18 mouse cellular contexts compared by ENCODE assay signal in the genomic region with DNA sequence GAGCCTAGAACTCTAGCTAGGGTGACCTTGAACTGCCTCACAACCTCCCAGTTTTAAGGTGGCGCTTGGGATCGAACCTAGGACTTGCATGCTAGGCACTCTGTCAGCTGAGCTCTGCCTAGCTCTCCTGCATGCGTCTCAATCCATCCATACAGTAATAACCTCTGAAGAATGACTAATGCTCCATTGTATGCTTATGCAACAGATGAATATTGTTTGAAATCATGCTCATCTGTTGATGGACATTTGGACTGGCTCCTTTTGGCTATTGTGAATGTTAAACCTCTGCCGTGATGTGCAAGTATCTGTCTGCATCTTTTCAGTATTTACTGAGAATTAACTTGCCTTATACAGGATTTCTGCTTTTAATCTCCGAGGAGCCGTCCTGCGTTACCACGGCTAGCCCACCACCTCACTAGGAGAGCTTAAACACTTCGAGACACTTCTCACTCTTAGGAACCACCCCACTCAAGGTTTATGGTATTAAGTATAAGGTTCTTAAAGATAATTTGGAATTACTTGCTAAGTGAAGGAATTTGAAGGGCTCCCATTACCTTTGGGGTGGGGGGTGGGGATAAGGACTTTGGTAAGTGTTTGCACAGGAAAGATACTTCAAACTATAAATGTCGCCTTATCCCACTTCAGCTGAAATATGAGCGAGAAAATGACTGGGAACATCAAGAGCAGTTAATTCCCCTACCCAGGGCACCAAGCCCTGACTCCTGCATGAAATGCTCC. TPM values are rescaled to one million over a fixed set of nuclear protein-coding genes. Genes with fewer than 3 reads are reported as not detected.
DNase-seq lines count a peak whose midpoint lies in the region; ATAC-seq and TF ChIP-seq lines count a peak whose summit lies in the region.
"Had no signal": no experiment of that assay in that cellular context is flagged by ENCODE, and none has a peak within 500 bp of the region (broad histone marks: within the 10 kb centered on the region; RNA-seq: fewer than 3 reads in every experiment).

No protein-coding gene starts in this region.

- H3K27me3 ChIP-seq in liver, adult 2 months (ENCODE audit: control insufficient read depth, insufficient read depth, low read length), result no peaks in the 10 kb centered on the region
- no peaks in the 10 kb centered on the region for H3K27me3 ChIP-seq in liver, embryonic 11.5 days (replicated peaks; ENCODE audit: control insufficient read depth, insufficient read depth, low read length)
- no peaks in the 10 kb centered on the region for H3K27me3 ChIP-seq in lung, postnatal 0 days (replicated peaks; ENCODE audit: insufficient read depth, low read length)
- no peaks in the 10 kb centered on the region for H3K27me3 ChIP-seq in CH12.LX (replicated peaks)
- no peaks in the 10 kb centered on the region for H3K27me3 ChIP-seq in hindbrain, embryonic 13.5 days
- H3K27me3 ChIP-seq: embryonic facial prominence, embryonic 15.5 days; forebrain, embryonic 15.5 days; heart, embryonic 15.5 days; hindbrain, embryonic 15.5 days had no signal

- WGBS in liver, adult 2 months, result 91% methylated on average over 11 of the region's 11 CpGs
- 83% methylated on average over 11 of the region's 11 CpGs for WGBS in liver, embryonic 11.5 days
- WGBS in lung, postnatal 0 days, result 62% methylated on average over 11 of the region's 11 CpGs
- 94% methylated on average over 11 of the region's 11 CpGs for WGBS in hindbrain, embryonic 13.5 days

- H3K4me1 ChIP-seq in liver, adult 2 months (ENCODE audit: control insufficient read depth, insufficient read depth, low read length), result peaks cover 3% of the 10 kb centered on the region; the same call in 1 of the 2 replicates
- H3K4me1 ChIP-seq in liver, embryonic 11.5 days (replicated peaks; ENCODE audit: control insufficient read depth, insufficient read depth, low read length), result peaks cover 4% of the 10 kb centered on the region; the same call in 1 of the 2 replicates
- peaks cover 10% of the 10 kb centered on the region for H3K4me1 ChIP-seq in lung, postnatal 0 days (ENCODE audit: insufficient read depth, low read depth, low read length)
- H3K4me1 ChIP-seq in CH12.LX (ENCODE audit: control insufficient read depth in 1 of 2, insufficient read depth in 2 of 2), result peaks cover 0 to 29% of the 10 kb centered on the region in 2 experiments; a peak in 2 of 4 replicates
- H3K4me1 ChIP-seq in embryonic fibroblast, embryonic 13.5 days (ENCODE audit: control insufficient read depth, insufficient read depth, low read length), result no peaks in the 10 kb centered on the region; the same call in 1 of the 2 replicates
- peaks cover 21% of the 10 kb centered on the region for H3K4me1 ChIP-seq in hindbrain, embryonic 13.5 days (replicated peaks)

- no peaks in the 10 kb centered on the region for H3K9me3 ChIP-seq in liver, embryonic 11.5 days (ENCODE audit: control insufficient read depth, low read length)
- H3K9me3 ChIP-seq in lung, postnatal 0 days (ENCODE audit: low read length), result no peaks in the 10 kb centered on the region
- no peaks in the 10 kb centered on the region for H3K9me3 ChIP-seq in CH12.LX (replicated peaks; ENCODE audit: low read length)
- H3K9me3 ChIP-seq in hindbrain, embryonic 13.5 days, result no peaks in the 10 kb centered on the region
- H3K9me3 ChIP-seq: embryonic facial prominence, embryonic 15.5 days; forebrain, embryonic 15.5 days; heart, embryonic 15.5 days; hindbrain, embryonic 10.5 days; hindbrain, embryonic 15.5 days had no signal

- H3K9ac ChIP-seq in liver, adult 2 months (ENCODE audit: low read depth, low read length), result no peak overlapping the region
- no peak overlapping the region for H3K9ac ChIP-seq in liver, embryonic 11.5 days (ENCODE audit: low read depth, low read length)
- H3K9ac ChIP-seq in lung, postnatal 0 days (replicated peaks; ENCODE audit: low read depth), result no peak overlapping the region
- H3K9ac ChIP-seq in CH12.LX (ENCODE audit: insufficient read depth, low read depth), result no peak overlapping the region
- no peak overlapping the region for H3K9ac ChIP-seq in hindbrain, embryonic 13.5 days
- H3K9ac ChIP-seq: embryonic facial prominence, embryonic 15.5 days; forebrain, embryonic 15.5 days; heart, embryonic 15.5 days; hindbrain, embryonic 15.5 days had no signal

- dilution Hi-C loops in CH12.LX (cut with MboI; ENCODE audit: extremely low pct_ligation_motif_present, extremely low pct_unique_long_range_greater_than_20kb, low sequenced_read_pairs), result no loop called here

- ATAC-seq in liver, embryonic 11.5 days (replicated peaks; ENCODE audit: low FRiP score), result no peak
- no peak for ATAC-seq in lung, postnatal 0 days
- no peak for ATAC-seq in hindbrain, embryonic 13.5 days (ENCODE audit: low FRiP score)
- ATAC-seq: forebrain, embryonic 15.5 days had no signal

- TF ChIP-seq POLR2A in liver, adult 2 months (IDR thresholded peaks at IDR 0.05; ENCODE audit: extremely low read depth, insufficient read depth, low read length), result no peak
- peak; percentile 3; the same call in 1 of the 2 replicates for TF ChIP-seq POLR2A in CH12.LX (IDR thresholded peaks at IDR 0.05; ENCODE audit: low read depth, low read length)
- 0 out of 2 replicates have a peak, but pooled peaks have one; percentile 29 for TF ChIP-seq POLR2A in embryonic fibroblast, embryonic 13.5 days (IDR thresholded peaks at IDR 0.05; ENCODE audit: low read depth, low read length)

- no peaks in the 10 kb centered on the region for H3K79me2 ChIP-seq in liver, adult 2 months (ENCODE audit: control insufficient read depth, insufficient read depth, low read length)
- H3K79me2 ChIP-seq in CH12.LX (replicated peaks; ENCODE audit: control insufficient read depth, extremely low read depth, insufficient read depth, poor library complexity, severe bottlenecking), result peaks cover 17% of the 10 kb centered on the region

- in situ Hi-C loops in CH12.LX (cut with MboI; ENCODE audit: low pct_ligation_motif_present, low pct_unique_long_range_greater_than_20kb, low sequenced_read_pairs), result no loop called here

- no peak overlapping the region for H3K4me3 ChIP-seq in liver, adult 2 months (ENCODE audit: insufficient read depth, low read depth, low read length)
- no peak overlapping the region for H3K4me3 ChIP-seq in liver, embryonic 11.5 days (ENCODE audit: low read depth, low read length)
- no peak overlapping the region for H3K4me3 ChIP-seq in lung, postnatal 0 days (ENCODE audit: low read depth, low read length)
- no peak overlapping the region for H3K4me3 ChIP-seq in CH12.LX (replicated peaks in 1 of 3; ENCODE audit: low read depth in 2 of 3, low read length in 2 of 3, poor library complexity in 1 of 3)
- H3K4me3 ChIP-seq in embryonic fibroblast, embryonic 13.5 days (ENCODE audit: insufficient read depth, low read length), result no peak overlapping the region
- no peak overlapping the region for H3K4me3 ChIP-seq in hindbrain, embryonic 13.5 days
- H3K4me3 ChIP-seq: embryonic facial prominence, embryonic 15.5 days; forebrain, embryonic 15.5 days; heart, embryonic 15.5 days; hindbrain, embryonic 10.5 days; hindbrain, embryonic 15.5 days had no signal

- peaks cover 9% of the 10 kb centered on the region; the same call in 1 of the 2 replicates for H3K36me3 ChIP-seq in liver, adult 2 months (ENCODE audit: control insufficient read depth, insufficient read depth, low read length)
- H3K36me3 ChIP-seq in liver, embryonic 11.5 days (ENCODE audit: control insufficient read depth, insufficient read depth, low read length), result peaks cover 16% of the 10 kb centered on the region
- no peaks in the 10 kb centered on the region for H3K36me3 ChIP-seq in lung, postnatal 0 days (ENCODE audit: insufficient read depth, low read length)
- peaks cover 3 to 52% of the 10 kb centered on the region in 2 experiments for H3K36me3 ChIP-seq in CH12.LX (replicated peaks in 1 of 2; ENCODE audit: control insufficient read depth in 1 of 2, insufficient read depth in 1 of 2, low read length in 1 of 2)
- H3K36me3 ChIP-seq in hindbrain, embryonic 13.5 days, result peaks cover 35% of the 10 kb centered on the region

- TF ChIP-seq RAD21 in CH12.LX (IDR thresholded peaks at IDR 0.05; ENCODE audit: low read depth, low read length), result no peak

- TF ChIP-seq CTCF in liver, adult 2 months (IDR thresholded peaks at IDR 0.05; ENCODE audit: low read depth, low read length), result no peak
- no peak for TF ChIP-seq CTCF in lung, postnatal 0 days (IDR thresholded peaks at IDR 0.05)
- no peak for TF ChIP-seq CTCF in CH12.LX (conservative IDR thresholded peaks at IDR 0.05 in 1 of 2, IDR thresholded peaks at IDR 0.05 in 1 of 2; ENCODE audit: low read depth in 2 of 2, low read length in 2 of 2)
- no peak for TF ChIP-seq CTCF in embryonic fibroblast, embryonic 13.5 days (IDR thresholded peaks at IDR 0.05; ENCODE audit: borderline replicate concordance, insufficient read depth, low read length)

- 0 out of 2 replicates have a peak overlapping the region, but pooled peaks have one; percentile 4 for H3K27ac ChIP-seq in liver, adult 2 months (replicated peaks; ENCODE audit: insufficient read depth, low read depth, low read length)
- H3K27ac ChIP-seq in liver, embryonic 11.5 days (ENCODE audit: low read depth, low read length), result no peak overlapping the region
- no peak overlapping the region for H3K27ac ChIP-seq in lung, postnatal 0 days (ENCODE audit: low read length)
- no peak overlapping the region for H3K27ac ChIP-seq in CH12.LX (ENCODE audit: insufficient read depth, low read depth)
- peak overlapping the region; percentile 50; the same call in 1 of the 2 replicates for H3K27ac ChIP-seq in embryonic fibroblast, embryonic 13.5 days (ENCODE audit: insufficient read depth, low read length)
- H3K27ac ChIP-seq in hindbrain, embryonic 13.5 days, result no peak overlapping the region
- H3K27ac ChIP-seq: embryonic facial prominence, embryonic 15.5 days; forebrain, embryonic 15.5 days; heart, embryonic 15.5 days; hindbrain, embryonic 10.5 days; hindbrain, embryonic 15.5 days had no signal

- H3K4me2 ChIP-seq in liver, embryonic 11.5 days, result no peak overlapping the region
- no peak overlapping the region for H3K4me2 ChIP-seq in lung, postnatal 0 days (replicated peaks; ENCODE audit: low read depth, low read length)
- H3K4me2 ChIP-seq in CH12.LX (ENCODE audit: insufficient read depth, low read depth, poor library complexity, severe bottlenecking), result no peak overlapping the region
- no peak overlapping the region for H3K4me2 ChIP-seq in hindbrain, embryonic 13.5 days
- H3K4me2 ChIP-seq: embryonic facial prominence, embryonic 15.5 days; forebrain, embryonic 15.5 days; heart, embryonic 15.5 days; hindbrain, embryonic 15.5 days had no signal

- peak; percentile 88 for TF ChIP-seq EP300 in lung, postnatal 0 days (IDR thresholded peaks at IDR 0.05)
- no peak for TF ChIP-seq EP300 in CH12.LX (IDR thresholded peaks at IDR 0.05; ENCODE audit: low read length)

- DNase-seq in liver, adult 2 months (ENCODE audit: extremely low read depth, low read depth, low spot score), result no peak
- no peak for DNase-seq in liver, embryonic 11.5 days (ENCODE audit: low spot score)
- DNase-seq in lung, postnatal 0 days (ENCODE audit: low spot score), result peak; percentile 59
- DNase-seq in lung, postnatal 10 days, result no peak
- peak; percentile 10 for DNase-seq in CH12.LX (ENCODE audit: extremely low read depth)
- no peak for DNase-seq in right cerebral cortex, postnatal 4 days
- DNase-seq: adrenal gland, postnatal 10 days; cerebellum, adult 11 months; cerebellum, adult 8-10 months; cerebellum, postnatal 14 days; embryo, embryonic 11 days had no signal

RNA-seq across cellular contexts. Expression of a gene that starts 29.1 kb away (rescaled TPM):
- 5.4 and 5.8 TPM in 2 replicates for total RNA-seq in liver, adult 2 months (2014; rRNA removed)
- polyA plus RNA-seq in liver, adult 2 months (2012; rRNA removed), result 3.0 and 3.8 TPM in 2 replicates
- 32.9 and 37.0 TPM in 2 replicates for polyA plus RNA-seq in liver, embryonic 11.5 days (2014; fragmentation: Nextera tagmentation; extraction: Ambion mirVana)
- 27.3 and 33.8 TPM in 2 replicates for polyA plus RNA-seq in lung, postnatal 0 days (2015; fragmentation: Nextera tagmentation; extraction: Ambion mirVana)
- 5.1 and 6.6 TPM in 2 replicates for total RNA-seq in CH12.LX (2012; rRNA removed)
- 16.3 and 18.1 TPM in 2 replicates for total RNA-seq in CH12.LX (2014; rRNA removed)
- 12.7 and 15.6 TPM in 2 replicates for polyA plus RNA-seq in CH12.LX (2012; ENCODE audit: insufficient read length, low read depth)
- polyA plus RNA-seq in embryonic fibroblast, embryonic 13.5 days (2011; ENCODE audit: insufficient read length, low read depth, missing spikeins), result 28.3 and 30.6 TPM in 2 replicates
- polyA plus RNA-seq in hindbrain, embryonic 13.5 days (2015; fragmentation: Nextera tagmentation; extraction: Ambion mirVana), result 30.4 and 33.0 TPM in 2 replicates

Comparison
In these comparisons a context has a peak if more than half of its experiments do, and no peak if none do; other contexts are left out.
1. DNase-seq: peak in lung, postnatal 0 days (single experiment) and CH12.LX (single experiment); none in liver, adult 2 months (single experiment), liver, embryonic 11.5 days (single experiment), lung, postnatal 10 days (single experiment) and right cerebral cortex, postnatal 4 days (single experiment).
2. H3K27ac ChIP-seq: peak in liver, adult 2 months (single experiment) and embryonic fibroblast, embryonic 13.5 days (single experiment); none in liver, embryonic 11.5 days (single experiment), lung, postnatal 0 days (single experiment), CH12.LX (single experiment) and hindbrain, embryonic 13.5 days (single experiment).